Mouse (Mus musculus) liver, adult 2 months (tissue): Measurements from ENCODE around the gene Mapk8ip2. TPM values are rescaled to one million over a fixed set of nuclear protein-coding genes. Genes with fewer than 3 reads are reported as not detected.

Experiments
- DNase-seq: peaks from one replicate; pipeline ENCODE4 v3.0.0-alpha.2; 2011; ENCODE audit warnings: low read depth, low spot score; ENCODE audit errors: extremely low read depth
- H3K27ac ChIP-seq: fragments of 200-500 bp; replicated peaks from 2 replicates; pipeline ENCODE4 v1.5.1; 2012; ENCODE audit warnings: low read depth, mild to moderate bottlenecking, control low read depth, inconsistent platforms, low read length; ENCODE audit not compliant: insufficient read depth
- H3K27me3 ChIP-seq: fragments of 200-500 bp; 2 replicates; pipeline ENCODE4 v1.6.1; 2012; ENCODE audit warnings: mild to moderate bottlenecking, moderate library complexity, low read length, inconsistent platforms; ENCODE audit not compliant: control insufficient read depth, insufficient read depth
- H3K36me3 ChIP-seq: fragments of 200-500 bp; 2 replicates; pipeline ENCODE4 v1.6.1; 2012; ENCODE audit warnings: low read length, inconsistent platforms; ENCODE audit not compliant: control insufficient read depth, insufficient read depth
- H3K4me1 ChIP-seq: fragments of 200-500 bp; 2 replicates; pipeline ENCODE4 v1.6.1; 2011; ENCODE audit warnings: low read length; ENCODE audit not compliant: control insufficient read depth, insufficient read depth
- H3K4me3 ChIP-seq: fragments of 200-500 bp; 2 replicates; pipeline ENCODE4 v1.5.1; 2011; ENCODE audit warnings: low read depth, mild to moderate bottlenecking, control low read depth, low read length, moderate library complexity; ENCODE audit not compliant: insufficient read depth
- H3K79me2 ChIP-seq: fragments of 200-500 bp; 2 replicates; pipeline ENCODE4 v1.6.1; 2012; ENCODE audit warnings: inconsistent platforms, mild to moderate bottlenecking, low read length, moderate library complexity; ENCODE audit not compliant: control insufficient read depth, insufficient read depth
- H3K9ac ChIP-seq: fragments of 200-500 bp; 2 replicates; pipeline ENCODE4 v1.6.1; 2012; ENCODE audit warnings: low read depth, mild to moderate bottlenecking, control low read depth, inconsistent platforms, low read length
- CTCF ChIP-seq: fragments of 200-500 bp; IDR thresholded peaks from 2 replicates; pipeline ENCODE4 v1.5.1; 2011; ENCODE audit warnings: low read depth, low read length, control low read depth
- POLR2A ChIP-seq: fragments of 200-500 bp; IDR thresholded peaks from 2 replicates; pipeline ENCODE4 v1.6.1; 2011; ENCODE audit warnings: low read length, control low read depth; ENCODE audit not compliant: insufficient read depth; ENCODE audit errors: extremely low read depth
- WGBS: fragments of 180-500 bp; shearing (Covaris S2); methylation state at CpG from one replicate; pipeline ENCODE4 v1.1.7; 2018; 5-methylcytosine and 5-hydroxymethylcytosine counted together
- polyA plus RNA-seq: library from polyadenylated mRNA; depleted of rRNA; stranded (reverse); fragments of >200 nt; gene quantifications from 2 replicates; pipeline ENCODE4 v1.2.3, GENCODE M21; 2012
- total RNA-seq: library from RNA; depleted of rRNA; stranded (reverse); fragments of >200 nt; gene quantifications from 2 replicates; pipeline ENCODE4 v1.2.3, GENCODE M21; 2014

Mapk8ip2 gene
- total and polyA plus RNA-seq, 2 experiments: 0.01 TPM; not detected in 1

DNA sequence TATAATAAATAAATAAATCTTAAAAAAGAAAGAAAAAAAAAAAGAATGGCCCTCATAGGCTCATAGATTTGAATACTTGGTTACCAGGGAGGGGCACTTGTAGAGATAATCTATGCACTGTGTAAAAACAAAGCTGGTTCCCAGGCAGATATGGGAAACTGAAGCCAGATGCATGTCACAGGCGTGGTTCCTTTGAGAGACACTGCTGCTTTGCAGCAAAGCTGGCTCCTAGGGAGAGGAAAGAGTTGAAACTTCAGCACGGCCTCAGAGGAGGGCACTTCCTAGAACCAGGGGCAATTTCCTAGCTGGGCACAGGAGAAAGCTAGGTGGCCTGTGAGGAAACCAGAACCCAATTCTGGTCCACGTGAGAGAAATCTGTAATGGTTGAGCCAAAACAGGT lies 19.6 kb upstream of the Mapk8ip2 start:
- WGBS: 86% methylated on average over 3 of the region's 3 CpGs
- no peaks in the 10 kb centered on the region for H3K36me3 ChIP-seq
- no peak for TF ChIP-seq POLR2A
- no peak for TF ChIP-seq CTCF
- H3K79me2 ChIP-seq: no peaks in the 10 kb centered on the region
- H3K27ac ChIP-seq: no peak overlapping the region
- no peak overlapping the region for H3K4me3 ChIP-seq
- DNase-seq: no peak
- H3K9ac ChIP-seq: no peak overlapping the region
- no peaks in the 10 kb centered on the region for H3K27me3 ChIP-seq
- H3K4me1 ChIP-seq: peaks cover 4% of the 10 kb centered on the region

DNA sequence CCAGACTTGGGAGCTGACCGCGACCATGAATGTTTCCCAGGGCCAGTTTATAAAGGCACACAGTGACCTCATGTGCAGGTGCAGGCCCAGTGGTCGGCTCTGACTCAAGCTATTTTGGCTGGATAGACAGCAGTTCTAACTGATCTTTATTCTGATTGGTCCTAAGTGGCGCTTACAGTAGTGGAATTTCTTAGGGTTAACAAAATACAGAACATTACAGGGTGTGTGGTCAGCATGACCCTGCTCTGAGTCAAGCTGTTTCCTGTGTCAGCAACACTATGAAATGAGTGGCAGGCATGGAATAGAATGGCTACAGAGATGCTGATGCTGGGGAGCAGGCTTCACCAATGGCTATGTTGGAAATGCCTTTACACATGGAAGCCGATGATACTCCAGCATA lies 17.8 kb upstream of the Mapk8ip2 start:
- TF ChIP-seq CTCF (no peak), POLR2A (no peak)
- no peak overlapping the region for H3K27ac ChIP-seq
- no peaks in the 10 kb centered on the region for H3K27me3 ChIP-seq
- H3K4me1 ChIP-seq: peaks cover 2% of the 10 kb centered on the region
- no peaks in the 10 kb centered on the region for H3K79me2 ChIP-seq
- no peak overlapping the region for H3K9ac ChIP-seq
- H3K4me3 ChIP-seq: no peak overlapping the region
- 86% methylated on average over 5 of the region's 5 CpGs for WGBS
- no peak for DNase-seq
- no peaks in the 10 kb centered on the region for H3K36me3 ChIP-seq

- TF ChIP-seq CTCF: no peak
- TF ChIP-seq POLR2A: no peak
- 50% methylated on average over 8 of the region's 8 CpGs for WGBS
- H3K9ac ChIP-seq: no peak overlapping the region
- no peak overlapping the region for H3K4me3 ChIP-seq
- DNase-seq: no peak
- H3K27me3 ChIP-seq: no peaks in the 10 kb centered on the region
- no peaks in the 10 kb centered on the region for H3K79me2 ChIP-seq
- H3K4me1 ChIP-seq: no peaks in the 10 kb centered on the region
- no peak overlapping the region for H3K27ac ChIP-seq
- H3K36me3 ChIP-seq: no peaks in the 10 kb centered on the region
Measured at GRCm38 (mm10) chr15:89442486-89443070, 11.1 kb upstream of the Mapk8ip2 start.

DNA sequence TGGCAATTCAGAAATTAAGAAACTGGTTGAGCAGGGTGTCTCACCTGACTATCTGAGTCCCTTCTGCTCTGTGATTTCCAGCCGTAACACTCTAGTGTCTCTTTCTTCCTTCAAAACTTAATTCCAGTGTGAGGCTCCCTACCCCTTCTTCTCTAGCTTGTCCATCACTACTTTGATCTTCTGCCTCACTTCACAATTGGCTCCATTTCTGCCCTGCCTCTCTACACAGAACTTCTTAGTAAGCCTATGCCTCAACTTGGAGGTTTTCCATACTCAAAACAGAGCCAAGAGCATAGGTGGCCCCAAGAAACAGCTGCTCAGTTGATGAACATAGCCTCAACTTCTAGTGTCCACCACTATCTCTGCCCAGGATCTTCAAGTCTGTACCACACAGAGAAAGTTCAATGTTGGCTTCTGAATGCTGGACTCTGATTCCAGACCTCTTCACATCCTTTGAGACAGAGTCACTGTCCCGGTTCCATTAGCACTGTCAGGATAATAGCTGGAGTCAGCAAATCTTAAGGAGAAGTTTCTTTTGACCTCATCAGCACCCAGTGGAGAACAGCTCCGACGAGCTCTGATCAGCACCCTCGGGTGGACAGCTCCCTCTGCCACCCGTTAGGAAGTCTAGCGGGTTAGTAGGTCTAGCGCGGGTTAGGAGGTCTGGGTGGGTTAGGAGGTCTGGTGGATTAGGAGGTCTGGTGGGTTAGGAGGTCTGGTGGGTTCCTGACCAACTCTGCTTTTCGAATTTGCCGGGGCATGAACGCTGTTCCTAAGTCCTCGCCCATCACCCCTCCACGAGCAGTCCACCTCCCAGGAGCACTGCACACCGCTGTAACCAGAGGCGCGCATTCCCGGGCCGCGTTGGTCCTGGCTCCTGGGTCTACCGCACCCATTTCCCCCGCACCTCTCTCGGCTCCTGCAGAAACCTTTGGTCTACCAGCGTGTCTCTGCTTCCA lies 528 bp upstream of the Mapk8ip2 start:
- TF ChIP-seq CTCF (no peak), POLR2A (no peak)
- Histone ChIP-seq H3K27ac (no peak overlapping the region), H3K9ac (no peak overlapping the region), H3K27me3 (peaks cover 8% of the 10 kb centered on the region; the same call in 1 of the 2 replicates), H3K4me1 (no peaks in the 10 kb centered on the region), H3K36me3 (no peaks in the 10 kb centered on the region), H3K4me3 (no peak overlapping the region), H3K79me2 (no peaks in the 10 kb centered on the region)
- DNase-seq: no peak
- 5% methylated on average over 24 of the region's 24 CpGs for WGBS

DNA sequence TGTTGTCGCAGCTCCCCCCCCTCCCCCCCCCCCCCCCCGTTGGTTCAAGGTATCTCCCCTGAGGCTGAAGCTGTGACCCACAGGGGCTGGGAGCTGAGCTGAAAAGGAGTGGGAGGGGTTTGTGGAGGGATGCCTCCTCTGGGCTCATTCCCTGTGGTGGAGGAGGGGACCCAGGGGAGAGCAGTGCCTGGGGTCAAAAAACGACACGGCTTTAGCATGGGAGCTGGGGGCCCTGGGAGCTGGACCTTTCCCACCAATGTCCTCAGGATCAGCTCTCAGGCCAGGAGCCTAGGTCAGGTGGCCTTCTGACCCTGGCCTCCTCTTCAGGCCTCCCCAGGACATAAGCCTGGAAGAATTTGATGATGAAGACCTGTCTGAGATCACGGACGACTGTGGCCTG lies 1.1 kb downstream of the Mapk8ip2 start:
- Histone ChIP-seq H3K27ac (no peak overlapping the region), H3K36me3 (no peaks in the 10 kb centered on the region), H3K79me2 (no peaks in the 10 kb centered on the region), H3K9ac (no peak overlapping the region), H3K27me3 (peaks cover 8% of the 10 kb centered on the region; the same call in 1 of the 2 replicates), H3K4me3 (no peak overlapping the region), H3K4me1 (no peaks in the 10 kb centered on the region)
- 32% methylated on average over 5 of the region's 6 CpGs for WGBS
- TF ChIP-seq CTCF (no peak), POLR2A (no peak)
- no peak for DNase-seq

DNA sequence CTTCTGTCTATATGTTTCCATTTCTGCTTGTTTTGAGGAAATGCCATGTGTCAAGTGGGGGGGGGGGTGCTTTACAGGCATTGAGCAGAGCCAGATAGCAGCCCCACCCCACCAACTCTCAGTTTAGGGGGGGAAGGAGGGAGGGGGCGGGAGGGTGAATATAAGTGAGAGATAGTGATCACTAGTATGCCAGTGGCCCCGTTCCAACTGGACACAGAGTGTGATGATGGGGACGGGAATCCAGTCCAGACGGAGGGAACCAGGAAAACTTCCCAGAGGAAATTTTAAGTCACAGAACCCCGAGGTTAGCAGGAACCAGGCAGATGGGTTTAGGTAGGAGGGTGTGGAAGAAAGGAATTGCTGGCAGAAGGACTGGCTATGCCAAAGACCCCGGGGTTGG lies 1.9 kb downstream of the Mapk8ip2 start:
- no peak overlapping the region for H3K4me3 ChIP-seq
- H3K4me1 ChIP-seq: no peaks in the 10 kb centered on the region
- H3K27me3 ChIP-seq: peaks cover 11% of the 10 kb centered on the region; the same call in 1 of the 2 replicates
- 70% methylated on average over 6 of the region's 6 CpGs for WGBS
- no peaks in the 10 kb centered on the region for H3K79me2 ChIP-seq
- TF ChIP-seq POLR2A (no peak), CTCF (no peak)
- no peak for DNase-seq
- H3K9ac ChIP-seq: no peak overlapping the region
- no peak overlapping the region for H3K27ac ChIP-seq
- H3K36me3 ChIP-seq: no peaks in the 10 kb centered on the region
